Mouse (Mus musculus): ENCODE data around the gene Ptgfrn. TPM values are rescaled to one million over a fixed set of nuclear protein-coding genes. Genes with fewer than 3 reads are reported as not detected.

The Ptgfrn gene
- polyA plus RNA-seq, 1 experiment from 2014 or later: 10.0 TPM

DNA sequence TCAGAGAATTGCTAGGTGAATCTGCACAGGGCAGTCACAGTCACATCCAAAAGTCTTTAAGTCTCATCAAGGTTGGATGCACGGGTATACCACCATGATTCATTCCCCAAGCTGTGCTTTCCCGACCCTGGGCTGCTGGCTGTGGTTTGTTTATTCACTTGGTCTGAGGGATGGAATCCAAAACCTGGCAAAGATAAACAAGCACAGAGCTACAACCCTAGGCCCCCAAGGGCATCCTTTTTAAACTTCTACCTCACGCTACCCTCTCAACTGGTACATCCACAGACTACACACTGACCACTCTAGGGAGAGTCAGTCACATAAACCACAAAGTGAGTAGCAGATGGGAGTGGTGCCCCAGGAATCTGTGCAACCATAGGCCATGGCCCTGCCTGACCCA is 1.8 kb downstream of the Ptgfrn start:
- WGBS: 57% methylated on average over 3 of the region's 3 CpGs
- no peak overlapping the region for H3K9ac ChIP-seq (ENCODE audit: low read length)

DNA sequence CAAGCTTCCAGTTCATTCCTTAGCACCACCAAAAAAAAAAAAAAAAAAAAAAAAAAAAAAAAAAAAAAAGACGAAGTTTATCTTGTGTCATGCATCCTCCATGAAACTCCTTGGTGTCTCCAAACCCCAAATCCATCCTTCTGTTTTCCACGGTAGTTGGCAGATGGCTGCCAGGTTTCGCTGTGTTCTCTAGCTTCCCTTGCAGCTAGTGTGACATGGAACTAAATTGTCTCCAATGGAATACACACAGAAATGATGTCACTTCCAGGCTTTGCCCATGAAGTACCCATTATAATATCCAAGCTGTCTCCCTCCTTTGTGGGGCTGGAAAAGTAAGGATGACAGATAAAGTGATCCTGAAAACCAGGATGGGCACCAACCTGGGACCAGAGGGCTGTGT is 3.8 kb downstream of the Ptgfrn start:
- Histone ChIP-seq H3K27ac (replicated peaks in 1 of 2; ENCODE audit: control insufficient read depth in 1 of 2, insufficient read depth in 1 of 2, low read depth in 2 of 2, low read length in 2 of 2) (no peak overlapping the region), H3K4me1 (ENCODE audit: control insufficient read depth in 2 of 2, insufficient read depth in 2 of 2, low read length in 2 of 2) (peaks cover 19 to 36% of the 10 kb centered on the region in 2 experiments), H3K9ac (ENCODE audit: low read length) (no peak overlapping the region), H3K9me3 (ENCODE audit: control insufficient read depth, low read length) (no peaks in the 10 kb centered on the region), H3K4me2 (ENCODE audit: low read length) (no peak overlapping the region), H3K27me3 (ENCODE audit: control insufficient read depth, insufficient read depth, low read length) (no peaks in the 10 kb centered on the region), H3K4me3 (ENCODE audit: control insufficient read depth in 1 of 2, insufficient read depth in 1 of 2, low read depth in 1 of 2, low read length in 2 of 2) (no peak overlapping the region), H3K36me3 (ENCODE audit: control insufficient read depth, insufficient read depth, low read length) (no peaks in the 10 kb centered on the region; the same call in 1 of the 2 replicates)
- 93% methylated on average over 3 of the region's 3 CpGs for WGBS
- no peak for ATAC-seq (ENCODE audit: insufficient number of reproducible peaks, insufficient read depth, low FRiP score, low read depth)

More for the DNA sequence above, 1.8 kb downstream of the Ptgfrn start:
- Histone ChIP-seq H3K36me3 (ENCODE audit: control insufficient read depth, insufficient read depth, low read length) (no peaks in the 10 kb centered on the region; the same call in 1 of the 2 replicates), H3K9me3 (ENCODE audit: control insufficient read depth, low read length) (no peaks in the 10 kb centered on the region), H3K27ac (replicated peaks in 1 of 2; ENCODE audit: control insufficient read depth in 1 of 2, insufficient read depth in 1 of 2, low read depth in 2 of 2, low read length in 2 of 2) (no peak overlapping the region), H3K4me1 (ENCODE audit: control insufficient read depth in 2 of 2, insufficient read depth in 2 of 2, low read length in 2 of 2) (peaks cover 26 to 44% of the 10 kb centered on the region in 2 experiments), H3K27me3 (ENCODE audit: control insufficient read depth, insufficient read depth, low read length) (no peaks in the 10 kb centered on the region), H3K4me3 (ENCODE audit: control insufficient read depth in 1 of 2, insufficient read depth in 1 of 2, low read depth in 1 of 2, low read length in 2 of 2) (no peak overlapping the region), H3K4me2 (ENCODE audit: low read length) (peak overlapping the region; percentile 89)
- no peak for ATAC-seq (ENCODE audit: insufficient number of reproducible peaks, insufficient read depth, low FRiP score, low read depth)

DNA sequence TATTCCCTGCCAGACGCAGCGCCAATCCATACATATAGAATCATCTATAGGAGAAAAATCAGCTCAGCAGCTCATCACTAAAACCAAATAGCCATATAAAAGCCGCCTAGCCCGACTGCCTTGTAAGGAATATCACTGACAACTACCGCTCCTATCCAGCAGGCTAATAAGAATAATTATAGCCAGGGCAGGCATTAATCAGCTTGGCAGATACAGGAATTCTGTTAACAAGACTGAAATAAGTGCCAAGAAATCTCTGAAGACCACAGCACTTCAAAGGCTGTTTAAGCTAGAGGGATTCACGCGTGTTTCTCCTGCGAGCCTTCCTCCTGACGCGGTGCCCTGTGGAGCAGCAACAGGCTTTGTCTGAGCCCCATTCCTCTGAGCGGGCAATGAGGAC is 4.6 kb downstream of the Ptgfrn start:
- H3K27me3 ChIP-seq (ENCODE audit: control insufficient read depth, insufficient read depth, low read length): no peaks in the 10 kb centered on the region
- no peak overlapping the region for H3K4me3 ChIP-seq (ENCODE audit: control insufficient read depth in 1 of 2, insufficient read depth in 1 of 2, low read depth in 1 of 2, low read length in 2 of 2)
- no peak overlapping the region; a peak in 1 of 4 replicates for H3K27ac ChIP-seq (replicated peaks in 1 of 2; ENCODE audit: control insufficient read depth in 1 of 2, insufficient read depth in 1 of 2, low read depth in 2 of 2, low read length in 2 of 2)
- H3K9me3 ChIP-seq (ENCODE audit: control insufficient read depth, low read length): no peaks in the 10 kb centered on the region
- peak overlapping the region; percentile 31; the same call in 1 of the 2 replicates for H3K9ac ChIP-seq (ENCODE audit: low read length)
- H3K4me1 ChIP-seq (ENCODE audit: control insufficient read depth in 2 of 2, insufficient read depth in 2 of 2, low read length in 2 of 2): peaks cover 19 to 37% of the 10 kb centered on the region in 2 experiments
- no peak overlapping the region for H3K4me2 ChIP-seq (ENCODE audit: low read length)
- H3K36me3 ChIP-seq (ENCODE audit: control insufficient read depth, insufficient read depth, low read length): no peaks in the 10 kb centered on the region; the same call in 1 of the 2 replicates
- 62% methylated on average over 11 of the region's 11 CpGs for WGBS
- no peak for ATAC-seq (ENCODE audit: insufficient number of reproducible peaks, insufficient read depth, low FRiP score, low read depth)

DNA sequence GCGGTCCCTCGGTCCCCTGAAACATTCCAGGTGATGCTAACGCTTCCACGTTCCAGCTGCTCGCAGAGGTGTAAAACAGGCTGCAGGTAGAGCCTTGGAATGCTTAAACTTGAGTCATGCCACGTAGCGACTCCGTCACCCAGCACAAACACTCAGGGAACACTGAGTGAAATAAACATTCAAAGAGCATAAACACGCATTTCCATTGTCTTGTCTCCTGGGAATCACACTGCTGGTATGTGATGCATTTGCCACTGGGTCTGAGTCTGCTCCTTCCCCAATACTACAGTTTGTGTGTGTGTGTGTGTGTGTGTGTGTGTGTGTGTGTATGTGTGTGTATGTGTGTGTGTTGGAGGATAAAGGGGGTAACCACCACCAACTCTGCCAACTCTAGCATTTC is 5.2 kb downstream of the Ptgfrn start:
- H3K27ac ChIP-seq (replicated peaks in 1 of 2; ENCODE audit: control insufficient read depth in 1 of 2, insufficient read depth in 1 of 2, low read depth in 2 of 2, low read length in 2 of 2): no peak overlapping the region
- no peaks in the 10 kb centered on the region; the same call in 1 of the 2 replicates for H3K36me3 ChIP-seq (ENCODE audit: control insufficient read depth, insufficient read depth, low read length)
- no peaks in the 10 kb centered on the region for H3K9me3 ChIP-seq (ENCODE audit: control insufficient read depth, low read length)
- no peaks in the 10 kb centered on the region for H3K27me3 ChIP-seq (ENCODE audit: control insufficient read depth, insufficient read depth, low read length)
- no peak overlapping the region for H3K4me2 ChIP-seq (ENCODE audit: low read length)
- no peak overlapping the region for H3K4me3 ChIP-seq (ENCODE audit: control insufficient read depth in 1 of 2, insufficient read depth in 1 of 2, low read depth in 1 of 2, low read length in 2 of 2)
- WGBS: 91% methylated on average over 9 of the region's 9 CpGs
- H3K4me1 ChIP-seq (ENCODE audit: control insufficient read depth in 2 of 2, insufficient read depth in 2 of 2, low read length in 2 of 2): peaks cover 19 to 43% of the 10 kb centered on the region in 2 experiments
- H3K9ac ChIP-seq (ENCODE audit: low read length): no peak overlapping the region
- no peak for ATAC-seq (ENCODE audit: insufficient number of reproducible peaks, insufficient read depth, low FRiP score, low read depth)

GRCm38 (mm10) chr3:101103770-101104169 is 6.3 kb downstream of the Ptgfrn start:
- Histone ChIP-seq H3K27me3 (ENCODE audit: control insufficient read depth, insufficient read depth, low read length) (no peaks in the 10 kb centered on the region), H3K9ac (ENCODE audit: low read length) (no peak overlapping the region), H3K36me3 (ENCODE audit: control insufficient read depth, insufficient read depth, low read length) (peaks cover under 1% of the 10 kb centered on the region; the same call in 1 of the 2 replicates), H3K27ac (replicated peaks in 1 of 2; ENCODE audit: control insufficient read depth in 1 of 2, insufficient read depth in 1 of 2, low read depth in 2 of 2, low read length in 2 of 2) (no peak overlapping the region), H3K4me3 (ENCODE audit: control insufficient read depth in 1 of 2, insufficient read depth in 1 of 2, low read depth in 1 of 2, low read length in 2 of 2) (no peak overlapping the region), H3K4me1 (ENCODE audit: control insufficient read depth in 2 of 2, insufficient read depth in 2 of 2, low read length in 2 of 2) (peaks cover 22 to 53% of the 10 kb centered on the region in 2 experiments), H3K4me2 (ENCODE audit: low read length) (no peak overlapping the region), H3K9me3 (ENCODE audit: control insufficient read depth, low read length) (no peaks in the 10 kb centered on the region)
- WGBS: 70% methylated on average over 9 of the region's 9 CpGs
- ATAC-seq (ENCODE audit: insufficient number of reproducible peaks, insufficient read depth, low FRiP score, low read depth): no peak

DNA sequence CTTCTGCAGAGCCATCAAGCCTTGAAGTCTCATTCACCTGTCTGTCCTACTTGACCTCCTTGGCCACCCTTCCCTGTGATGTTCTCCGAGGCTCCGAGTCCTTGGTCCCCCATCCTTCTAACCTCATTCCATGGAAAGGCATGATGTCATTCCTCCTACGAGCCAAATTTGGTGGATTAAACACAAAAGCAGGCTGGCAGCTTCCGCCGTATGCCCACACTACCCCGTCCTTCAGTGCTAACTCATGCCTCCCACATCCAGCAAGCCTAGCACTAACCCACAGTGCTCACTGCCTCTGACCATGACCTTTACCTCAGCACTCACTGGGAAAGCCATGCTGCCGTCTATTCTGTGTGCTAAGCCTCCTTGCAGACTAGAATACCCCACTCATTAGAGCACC is 8.0 kb downstream of the Ptgfrn start:
- WGBS: 84% methylated on average over 7 of the region's 7 CpGs

DNA sequence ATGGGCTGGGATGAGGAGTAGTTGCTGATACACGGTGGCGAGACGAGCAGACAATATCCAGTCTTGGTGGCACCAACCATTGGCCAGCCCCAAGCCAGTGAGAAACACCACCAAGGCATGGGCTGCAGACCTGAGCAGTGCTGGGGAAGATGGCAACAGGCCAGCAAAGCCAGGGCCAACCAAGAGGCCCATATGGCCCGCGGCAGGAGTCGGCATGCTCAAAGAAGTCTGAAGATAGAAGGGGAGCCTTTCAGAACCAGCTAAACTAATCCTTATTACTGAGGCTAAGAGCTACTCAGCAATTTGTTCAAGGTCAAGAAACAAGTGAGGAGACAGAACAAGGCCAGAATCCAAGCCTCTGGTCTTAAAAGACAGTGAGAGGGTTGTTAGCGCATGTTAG is 8.9 kb downstream of the Ptgfrn start:
- Histone ChIP-seq H3K4me1 (ENCODE audit: control insufficient read depth in 2 of 2, insufficient read depth in 2 of 2, low read length in 2 of 2) (peaks cover 16 to 51% of the 10 kb centered on the region in 2 experiments), H3K4me3 (ENCODE audit: control insufficient read depth in 1 of 2, insufficient read depth in 1 of 2, low read depth in 1 of 2, low read length in 2 of 2) (no peak overlapping the region), H3K9ac (ENCODE audit: low read length) (no peak overlapping the region), H3K27ac (replicated peaks in 1 of 2; ENCODE audit: control insufficient read depth in 1 of 2, insufficient read depth in 1 of 2, low read depth in 2 of 2, low read length in 2 of 2) (no peak overlapping the region), H3K27me3 (ENCODE audit: control insufficient read depth, insufficient read depth, low read length) (no peaks in the 10 kb centered on the region), H3K4me2 (ENCODE audit: low read length) (no peak overlapping the region), H3K36me3 (ENCODE audit: control insufficient read depth, insufficient read depth, low read length) (peaks cover 4% of the 10 kb centered on the region; the same call in 1 of the 2 replicates), H3K9me3 (ENCODE audit: control insufficient read depth, low read length) (no peaks in the 10 kb centered on the region)
- no peak for ATAC-seq (ENCODE audit: insufficient number of reproducible peaks, insufficient read depth, low FRiP score, low read depth)
- 80% methylated on average over 7 of the region's 7 CpGs for WGBS

More for the DNA sequence above, 8.0 kb downstream of the Ptgfrn start:
- ATAC-seq (ENCODE audit: insufficient number of reproducible peaks, insufficient read depth, low FRiP score, low read depth): no peak
- Histone ChIP-seq H3K4me3 (ENCODE audit: control insufficient read depth in 1 of 2, insufficient read depth in 1 of 2, low read depth in 1 of 2, low read length in 2 of 2) (no peak overlapping the region), H3K27ac (replicated peaks in 1 of 2; ENCODE audit: control insufficient read depth in 1 of 2, insufficient read depth in 1 of 2, low read depth in 2 of 2, low read length in 2 of 2) (no peak overlapping the region), H3K36me3 (ENCODE audit: control insufficient read depth, insufficient read depth, low read length) (peaks cover 4% of the 10 kb centered on the region; the same call in 1 of the 2 replicates), H3K4me2 (ENCODE audit: low read length) (no peak overlapping the region), H3K27me3 (ENCODE audit: control insufficient read depth, insufficient read depth, low read length) (no peaks in the 10 kb centered on the region), H3K9ac (ENCODE audit: low read length) (no peak overlapping the region), H3K9me3 (ENCODE audit: control insufficient read depth, low read length) (no peaks in the 10 kb centered on the region), H3K4me1 (ENCODE audit: control insufficient read depth in 2 of 2, insufficient read depth in 2 of 2, low read length in 2 of 2) (peaks cover 18 to 51% of the 10 kb centered on the region in 2 experiments)

All from heart, embryonic 14.5 days (tissue).